Mouse (Mus musculus): Measurements from ENCODE around the gene Dis3l.

GRCm38 (mm10) chr9:64386466-64387211 is 45.6 kb upstream of the Dis3l start:
- no peak for TF ChIP-seq CTCF (conservative IDR thresholded peaks at IDR 0.05; ENCODE audit: insufficient read depth, insufficient read length, low read depth, low read length)
- no peak for TF ChIP-seq POLR2A (IDR thresholded peaks at IDR 0.05; ENCODE audit: low read depth, low read length)
